Mouse (Mus musculus) cerebellum, adult 9-11 months (tissue): ENCODE results near the gene Gm5447.

ENCODE experiments used
- DNase-seq: peaks from one replicate; pipeline ENCODE4 v3.0.0; 2022

Gm5447 gene

GRCm38 (mm10) chr13:30973501-30974246 lies at the start of gene Gm5447, which contains the start of gene Exoc2:
TSS of gene Gm5447 (plus strand) at chr13:30974204.
TSS of gene Exoc2 (minus strand) at chr13:30974093.
- DNase-seq: peak; percentile 84

GRCm38 (mm10) chr13:30924269-30924668 lies 49.7 kb upstream of the Gm5447 start:
- DNase-seq: no peak

GRCm38 (mm10) chr13:30929119-30929518 lies 44.9 kb upstream of the Gm5447 start:
- DNase-seq: no peak

GRCm38 (mm10) chr13:30931613-30932012 lies 42.4 kb upstream of the Gm5447 start:
- DNase-seq: no peak

- DNase-seq: no peak
Measured at GRCm38 (mm10) chr13:30932972-30933371, 41.0 kb upstream of the Gm5447 start.

- no peak for DNase-seq
Measured at GRCm38 (mm10) chr13:30945788-30946187, 28.2 kb upstream of the Gm5447 start.

GRCm38 (mm10) chr13:30947129-30947528 lies 26.9 kb upstream of the Gm5447 start:
- DNase-seq: peak; percentile 18

GRCm38 (mm10) chr13:30947540-30947939 lies 26.5 kb upstream of the Gm5447 start, which contains the start of gene Hus1b:
TSS of gene Hus1b (minus strand) at chr13:30947759.
- DNase-seq: peak; percentile 28

- DNase-seq: no peak
Measured at GRCm38 (mm10) chr13:30949181-30949580, 24.8 kb upstream of the Gm5447 start.

GRCm38 (mm10) chr13:30952044-30952443 lies 22.0 kb upstream of the Gm5447 start:
- DNase-seq: no peak

GRCm38 (mm10) chr13:30953580-30953979 lies 20.4 kb upstream of the Gm5447 start:
- no peak for DNase-seq

- DNase-seq: no peak
Measured at GRCm38 (mm10) chr13:30960714-30961113, 13.3 kb upstream of the Gm5447 start.

- DNase-seq: no peak
Measured at GRCm38 (mm10) chr13:30961932-30962331, 12.1 kb upstream of the Gm5447 start.

- no peak for DNase-seq
Measured at GRCm38 (mm10) chr13:30966507-30966911, 7.5 kb upstream of the Gm5447 start.

GRCm38 (mm10) chr13:30968311-30968710 lies 5.7 kb upstream of the Gm5447 start:
- no peak for DNase-seq

- DNase-seq: no peak
Measured at GRCm38 (mm10) chr13:30971047-30971446, 3.0 kb upstream of the Gm5447 start.

- no peak for DNase-seq
Measured at GRCm38 (mm10) chr13:30972102-30972501, 1.9 kb upstream of the Gm5447 start.

GRCm38 (mm10) chr13:30974247-30974630 lies 235 bp downstream of the Gm5447 start:
- peak; percentile 31 for DNase-seq

- DNase-seq: no peak
Measured at GRCm38 (mm10) chr13:30976536-30977084, 2.6 kb downstream of the Gm5447 start.

- no peak for DNase-seq
Measured at GRCm38 (mm10) chr13:30978224-30978623, 4.2 kb downstream of the Gm5447 start.

- no peak for DNase-seq
Measured at GRCm38 (mm10) chr13:30981666-30982065, 7.7 kb downstream of the Gm5447 start.

GRCm38 (mm10) chr13:30985275-30985597 lies 11.2 kb downstream of the Gm5447 start:
- DNase-seq: no peak

GRCm38 (mm10) chr13:30985598-30986466 lies 11.8 kb downstream of the Gm5447 start:
- peak; percentile 75 for DNase-seq
